8 mouse cellular contexts compared by ENCODE assay signal in genomic region chr4:144891121-144891711, GRCm38 (mm10). TPM values are rescaled to one million over a fixed set of nuclear protein-coding genes. Genes with fewer than 3 reads are reported as not detected.
DNase-seq lines count a peak whose midpoint lies in the region; ATAC-seq lines count a peak whose summit lies in the region.

No protein-coding gene starts in this region.

- H3K36me3 ChIP-seq in kidney, embryonic 16.5 days (ENCODE audit: insufficient read depth, low read length): no peaks in the 10 kb centered on the region

- WGBS in kidney, embryonic 16.5 days: 38% methylated on average over 10 of the region's 10 CpGs

- no peaks in the 10 kb centered on the region for H3K27me3 ChIP-seq in kidney, embryonic 16.5 days (ENCODE audit: insufficient read depth, low read length)

- peak overlapping the region; percentile 93 for H3K9ac ChIP-seq in kidney, embryonic 16.5 days (replicated peaks; ENCODE audit: low read length)

- H3K4me1 ChIP-seq in kidney, embryonic 16.5 days (ENCODE audit: insufficient read depth, low read length): peaks cover 29% of the 10 kb centered on the region

- H3K27ac ChIP-seq in kidney, embryonic 16.5 days (ENCODE audit: low read length): peak overlapping the region; percentile 97

- H3K4me3 ChIP-seq in kidney, embryonic 16.5 days (ENCODE audit: low read length): peak overlapping the region; percentile 81; the same call in 1 of the 2 replicates

- no peaks in the 10 kb centered on the region for H3K9me3 ChIP-seq in kidney, embryonic 16.5 days (ENCODE audit: low read length)

- peak; percentile 58 for DNase-seq in right cerebral cortex, adult 18-20 months
- DNase-seq in right cerebral cortex, postnatal 14 days: no peak
- peak; percentile 49 to 64 for DNase-seq in adrenal gland, postnatal 36 days
- DNase-seq in heart, adult 8-10 months (ENCODE audit: low spot score): peak; percentile 75
- peak; percentile 16 to 22 for DNase-seq in thymus, postnatal 10 days (ENCODE audit: low spot score in 2 of 2)

- ATAC-seq in kidney, embryonic 16.5 days (ENCODE audit: low FRiP score, low TSS enrichment): 0 out of 2 replicates have a peak, but pooled peaks have one; percentile 1
- peak; percentile 9 for ATAC-seq in megakaryocyte, adult 5-6 weeks (ENCODE audit: poor library complexity, severe bottlenecking)
- no peak for ATAC-seq in erythroid progenitor cell, adult 5-6 weeks (replicated peaks; ENCODE audit: low FRiP score, poor library complexity, severe bottlenecking)

- peak overlapping the region; percentile 70 for H3K4me2 ChIP-seq in kidney, embryonic 16.5 days (replicated peaks; ENCODE audit: low read depth, low read length)

RNA-seq across cellular contexts. Expression of gene Dhrs3, which starts 1.4 kb away (rescaled TPM):
- total RNA-seq in adrenal gland, postnatal 36 days (2021): 100 to 1,000 TPM in 1 of 2 experiments, 10 to 100 TPM in 1; 72.9 to 126 TPM
- total RNA-seq in heart, adult 8-10 months (2022): 100 to 1,000 TPM in 3 of 4 experiments, 10 to 100 TPM in 1; 98.8 to 151 (median 131) TPM
- 210 and 217 TPM in 2 replicates for polyA plus RNA-seq in kidney, embryonic 16.5 days (2015; fragmentation: Nextera tagmentation; extraction: Ambion mirVana)
- 49.7 and 49.8 TPM in 2 replicates for total RNA-seq in megakaryocyte, adult 5-6 weeks (2015)
- total RNA-seq in megakaryocyte, adult 5-6 weeks (2017): 60.0 and 61.4 TPM in 2 replicates
- total RNA-seq in erythroid progenitor cell, adult 5-6 weeks (2015; ENCODE audit: low replicate concordance): 11.7 and 23.8 TPM in 2 replicates
- 9.5 and 14.1 TPM in 2 replicates for total RNA-seq in erythroid progenitor cell, adult 5-6 weeks (2017; ENCODE audit: low replicate concordance)
